Mouse (Mus musculus): ENCODE results near the gene Ppp1r37. TPM values are rescaled to one million over a fixed set of nuclear protein-coding genes. Genes with fewer than 3 reads are reported as not detected.
"Not testable (repeated sequence)": the region's sequence is repeated elsewhere in the genome, so short reads cannot be mapped to it uniquely, and the experiment has no call there.

Gene Ppp1r37
- polyA plus RNA-seq, 1 experiment from 2014 or later = 37.8 TPM

GRCm38 (mm10) chr7:19512353-19512752 is 50.5 kb downstream of the Ppp1r37 start:
- Histone ChIP-seq H3K4me3 (ENCODE audit: low read depth, low read length) (no peak overlapping the region), H3K4me2 (ENCODE audit: low read length) (no peak overlapping the region), H3K9ac (ENCODE audit: low read depth, low read length) (no peak overlapping the region), H3K4me1 (ENCODE audit: control insufficient read depth, insufficient read depth, low read length) (peaks cover 11% of the 10 kb centered on the region), H3K9me3 (replicated peaks; ENCODE audit: control insufficient read depth, low read length, poor library complexity, severe bottlenecking) (no peaks in the 10 kb centered on the region), H3K36me3 (ENCODE audit: control insufficient read depth, insufficient read depth, low read length) (no peaks in the 10 kb centered on the region), H3K27me3 (ENCODE audit: control insufficient read depth, insufficient read depth, low read depth, low read length) (no peaks in the 10 kb centered on the region), H3K27ac (ENCODE audit: low read length) (no peak overlapping the region)
- ATAC-seq = no peak
- 84% methylated on average over 6 of the region's 6 CpGs for WGBS

GRCm38 (mm10) chr7:19511934-19512333 is 50.9 kb downstream of the Ppp1r37 start:
- not testable (repeated sequence) for H3K27me3 ChIP-seq (ENCODE audit: control insufficient read depth, insufficient read depth, low read depth, low read length); H3K4me3 ChIP-seq (ENCODE audit: low read depth, low read length); H3K36me3 ChIP-seq (ENCODE audit: control insufficient read depth, insufficient read depth, low read length); ATAC-seq; H3K4me2 ChIP-seq (ENCODE audit: low read length); H3K27ac ChIP-seq (ENCODE audit: low read length); H3K9me3 ChIP-seq (replicated peaks; ENCODE audit: control insufficient read depth, low read length, poor library complexity, severe bottlenecking); H3K9ac ChIP-seq (ENCODE audit: low read depth, low read length)
- peaks cover 12% of the 10 kb centered on the region for H3K4me1 ChIP-seq (ENCODE audit: control insufficient read depth, insufficient read depth, low read length)
- WGBS = 90% methylated on average over 6 of the region's 7 CpGs

- H3K4me2 ChIP-seq (ENCODE audit: low read length) = peak overlapping the region; percentile 87
- WGBS = 95% methylated on average over 7 of the region's 7 CpGs
- no peak overlapping the region for H3K27ac ChIP-seq (ENCODE audit: low read length)
- ATAC-seq = no peak
- H3K4me1 ChIP-seq (ENCODE audit: control insufficient read depth, insufficient read depth, low read length) = peaks cover 17% of the 10 kb centered on the region
- no peaks in the 10 kb centered on the region for H3K27me3 ChIP-seq (ENCODE audit: control insufficient read depth, insufficient read depth, low read depth, low read length)
- H3K4me3 ChIP-seq (ENCODE audit: low read depth, low read length) = no peak overlapping the region; the same call in 1 of the 2 replicates
- no peaks in the 10 kb centered on the region for H3K9me3 ChIP-seq (replicated peaks; ENCODE audit: control insufficient read depth, low read length, poor library complexity, severe bottlenecking)
- no peak overlapping the region for H3K9ac ChIP-seq (ENCODE audit: low read depth, low read length)
- no peaks in the 10 kb centered on the region for H3K36me3 ChIP-seq (ENCODE audit: control insufficient read depth, insufficient read depth, low read length)
Observed at GRCm38 (mm10) chr7:19509786-19510185, 53.1 kb downstream of the Ppp1r37 start.

- peak; percentile 46 for ATAC-seq
Observed at GRCm38 (mm10) chr7:19508924-19509568, 53.8 kb downstream of the Ppp1r37 start.

GRCm38 (mm10) chr7:19508150-19508923 is 54.5 kb downstream of the Ppp1r37 start, which contains the start of the genes Bloc1s3 and Trappc6a:
Gene Bloc1s3 (minus strand): TSS chr7:19508367.
Gene Trappc6a (plus strand): TSS chr7:19508395.
- peak; percentile 95 for ATAC-seq
- H3K4me2 ChIP-seq (ENCODE audit: low read length) = peak within 1 kb of the TSS; percentile 87

More at GRCm38 (mm10) chr7:19508924-19509568, 53.8 kb downstream of the Ppp1r37 start:
- Histone ChIP-seq H3K4me3 (ENCODE audit: low read depth, low read length) (peak overlapping the region; percentile 60), H3K9ac (ENCODE audit: low read depth, low read length) (peak overlapping the region; percentile 72), H3K27me3 (ENCODE audit: control insufficient read depth, insufficient read depth, low read depth, low read length) (no peaks in the 10 kb centered on the region), H3K36me3 (ENCODE audit: control insufficient read depth, insufficient read depth, low read length) (no peaks in the 10 kb centered on the region), H3K27ac (ENCODE audit: low read length) (peak overlapping the region; percentile 71), H3K4me2 (ENCODE audit: low read length) (peak overlapping the region; percentile 87), H3K9me3 (replicated peaks; ENCODE audit: control insufficient read depth, low read length, poor library complexity, severe bottlenecking) (no peaks in the 10 kb centered on the region), H3K4me1 (ENCODE audit: control insufficient read depth, insufficient read depth, low read length) (peaks cover 17% of the 10 kb centered on the region)
- WGBS = 7% methylated on average over 15 of the region's 15 CpGs

GRCm38 (mm10) chr7:19507612-19507981 is 55.3 kb downstream of the Ppp1r37 start:
- Histone ChIP-seq H3K4me3 (ENCODE audit: low read depth, low read length) (peak overlapping the region; percentile 60), H3K9ac (ENCODE audit: low read depth, low read length) (peak overlapping the region; percentile 80), H3K27ac (ENCODE audit: low read length) (peak overlapping the region; percentile 71), H3K27me3 (ENCODE audit: control insufficient read depth, insufficient read depth, low read depth, low read length) (no peaks in the 10 kb centered on the region), H3K4me1 (ENCODE audit: control insufficient read depth, insufficient read depth, low read length) (peaks cover 17% of the 10 kb centered on the region), H3K4me2 (ENCODE audit: low read length) (peak overlapping the region; percentile 72), H3K36me3 (ENCODE audit: control insufficient read depth, insufficient read depth, low read length) (no peaks in the 10 kb centered on the region), H3K9me3 (replicated peaks; ENCODE audit: control insufficient read depth, low read length, poor library complexity, severe bottlenecking) (no peaks in the 10 kb centered on the region)
- 3% methylated on average over 18 of the region's 18 CpGs for WGBS
- ATAC-seq = no peak

More at GRCm38 (mm10) chr7:19508150-19508923, 54.5 kb downstream of the Ppp1r37 start, which contains the start of the genes Bloc1s3 and Trappc6a:
- Histone ChIP-seq H3K4me1 (ENCODE audit: control insufficient read depth, insufficient read depth, low read length) (peaks cover 17% of the 10 kb centered on the region), H3K27me3 (ENCODE audit: control insufficient read depth, insufficient read depth, low read depth, low read length) (no peaks in the 10 kb centered on the region), H3K9me3 (replicated peaks; ENCODE audit: control insufficient read depth, low read length, poor library complexity, severe bottlenecking) (no peaks in the 10 kb centered on the region), H3K4me3 (ENCODE audit: low read depth, low read length) (peak within 1 kb of the TSS; percentile 60), H3K27ac (ENCODE audit: low read length) (peak within 1 kb of the TSS; percentile 76), H3K9ac (ENCODE audit: low read depth, low read length) (peak within 1 kb of the TSS; percentile 80), H3K36me3 (ENCODE audit: control insufficient read depth, insufficient read depth, low read length) (no peaks in the 10 kb centered on the region)
- 0% methylated on average over 56 of the region's 56 CpGs for WGBS

GRCm38 (mm10) chr7:19506969-19507611 is 55.8 kb downstream of the Ppp1r37 start:
- under 1% methylated on average over 70 of the region's 71 CpGs for WGBS
- Histone ChIP-seq H3K4me2 (ENCODE audit: low read length) (peak overlapping the region; percentile 72), H3K27me3 (ENCODE audit: control insufficient read depth, insufficient read depth, low read depth, low read length) (no peaks in the 10 kb centered on the region), H3K36me3 (ENCODE audit: control insufficient read depth, insufficient read depth, low read length) (no peaks in the 10 kb centered on the region), H3K9me3 (replicated peaks; ENCODE audit: control insufficient read depth, low read length, poor library complexity, severe bottlenecking) (no peaks in the 10 kb centered on the region), H3K4me3 (ENCODE audit: low read depth, low read length) (peak overlapping the region; percentile 60), H3K9ac (ENCODE audit: low read depth, low read length) (peak overlapping the region; percentile 80), H3K4me1 (ENCODE audit: control insufficient read depth, insufficient read depth, low read length) (peaks cover 17% of the 10 kb centered on the region), H3K27ac (ENCODE audit: low read length) (peak overlapping the region; percentile 71)
- no peak; the same call in 1 of the 2 replicates for ATAC-seq

GRCm38 (mm10) chr7:19506326-19506725 is 56.5 kb downstream of the Ppp1r37 start:
- Histone ChIP-seq H3K27ac (ENCODE audit: low read length) (no peak overlapping the region), H3K4me2 (ENCODE audit: low read length) (peak overlapping the region; percentile 72), H3K4me3 (ENCODE audit: low read depth, low read length) (peak overlapping the region; percentile 60), H3K27me3 (ENCODE audit: control insufficient read depth, insufficient read depth, low read depth, low read length) (no peaks in the 10 kb centered on the region), H3K36me3 (ENCODE audit: control insufficient read depth, insufficient read depth, low read length) (no peaks in the 10 kb centered on the region), H3K9ac (ENCODE audit: low read depth, low read length) (peak overlapping the region; percentile 80; the same call in 1 of the 2 replicates), H3K4me1 (ENCODE audit: control insufficient read depth, insufficient read depth, low read length) (peaks cover 17% of the 10 kb centered on the region), H3K9me3 (replicated peaks; ENCODE audit: control insufficient read depth, low read length, poor library complexity, severe bottlenecking) (no peaks in the 10 kb centered on the region)
- 22% methylated on average over 6 of the region's 6 CpGs for WGBS
- no peak for ATAC-seq
